Mouse (Mus musculus) NIH3T3 (cell line): ENCODE measurements at regions not wholly inside any gene's neighbourhood (a gene's known extent, or its start where the extent isn't known, plus 50 kb on each side); places are given as distances from the start of the nearest gene placed in this dataset.
"Not testable (repeated sequence)": the region's sequence is repeated elsewhere in the genome, so short reads cannot be mapped to it uniquely, and the experiment has no call there.

Experiments
- DNase-seq: peaks from one replicate; pipeline ENCODE4 v3.0.0-alpha.2; 2012; ENCODE audit warnings: low read depth

DNA sequence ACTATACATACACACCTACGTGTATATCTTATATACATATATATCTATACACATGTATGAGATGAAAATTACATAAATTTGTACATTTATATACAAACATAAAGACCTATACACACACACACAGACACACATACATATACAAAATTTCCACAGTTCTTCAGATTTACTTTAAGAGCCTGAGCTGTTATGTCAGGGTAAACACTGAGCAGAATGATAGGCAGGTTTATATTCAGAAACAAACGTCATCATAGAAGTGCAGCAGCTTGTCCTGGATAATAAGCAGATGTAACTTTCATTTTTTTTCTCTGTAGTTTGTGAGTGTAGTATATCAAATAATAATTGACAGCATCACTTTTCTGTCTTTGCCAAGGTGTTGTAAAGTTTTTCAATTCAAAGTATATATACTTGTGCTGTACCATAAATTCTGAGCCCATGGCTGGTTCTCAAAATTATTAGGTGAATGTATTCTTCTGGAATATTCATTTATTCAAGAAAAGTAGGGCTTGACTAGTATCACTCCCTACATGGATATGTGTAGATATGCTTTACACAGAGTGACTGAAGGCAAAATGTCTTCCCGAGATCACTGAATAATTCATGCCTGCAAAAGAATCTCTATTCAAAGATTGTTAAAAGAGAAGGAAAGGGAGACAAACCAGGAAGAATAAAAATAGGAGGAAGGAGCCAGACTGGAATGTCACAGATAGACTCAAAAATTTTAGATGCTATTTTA lies 583.8 kb upstream of the Brinp3 start:
- no peak for DNase-seq

DNA sequence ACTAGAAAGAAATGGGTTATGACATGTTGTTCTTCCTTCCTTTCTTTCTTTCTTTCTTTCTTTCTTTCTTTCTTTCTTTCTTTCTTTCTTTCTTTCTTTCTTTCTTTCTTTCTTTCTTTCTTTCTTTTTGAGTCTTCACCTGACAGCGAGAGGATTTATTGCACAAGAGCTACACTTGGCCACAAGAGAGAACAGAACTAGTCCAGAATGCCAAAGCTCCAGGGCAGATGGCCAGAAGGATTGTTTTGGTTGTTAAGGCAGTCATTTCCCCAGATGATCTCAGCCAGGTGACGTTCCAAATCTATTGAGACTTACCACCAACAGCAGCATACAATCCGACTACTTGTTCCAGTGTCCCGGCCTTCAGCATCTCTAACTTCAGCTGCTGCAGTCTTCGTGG lies 558.8 kb upstream of the Brinp3 start:
- DNase-seq, result peak; percentile 40

GRCm38 (mm10) chr1:145957762-145958161 lies 536.8 kb upstream of the Brinp3 start:
- DNase-seq, result peak; percentile 45

- no peak for DNase-seq
These were observed 532.3 kb upstream of the Brinp3 start for GRCm38 (mm10) chr1:145962303-145962702.

- no peak for DNase-seq
These were observed 526.5 kb upstream of the Brinp3 start for GRCm38 (mm10) chr1:145968026-145968425.

DNA sequence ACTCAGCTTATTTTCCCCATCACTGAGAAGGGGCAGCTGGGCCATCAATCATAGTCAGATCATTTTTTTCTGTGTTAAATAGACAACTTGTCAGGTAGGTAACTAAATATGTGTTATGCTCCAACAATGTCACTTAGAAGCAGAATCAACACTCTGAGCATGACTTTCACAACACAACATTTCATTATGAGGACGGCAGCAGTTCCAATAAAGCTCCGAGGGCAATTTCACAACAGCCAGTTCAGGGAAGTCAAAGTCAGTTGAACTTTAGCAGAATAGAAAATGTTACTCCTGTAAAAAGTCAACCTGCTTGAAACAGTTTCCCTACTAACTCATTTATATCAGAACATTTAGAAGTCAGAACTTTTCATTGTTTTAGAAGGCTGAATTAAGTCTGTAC lies 522.1 kb upstream of the Brinp3 start:
- DNase-seq, result no peak

- no peak for DNase-seq
These were observed 492.6 kb upstream of the Brinp3 start for GRCm38 (mm10) chr1:146002010-146002409.

- DNase-seq, result no peak
These were observed 479.5 kb upstream of the Brinp3 start for GRCm38 (mm10) chr1:146015075-146015474.

- no peak for DNase-seq
These were observed 467.9 kb upstream of the Brinp3 start for GRCm38 (mm10) chr1:146026660-146027059.

GRCm38 (mm10) chr1:146027650-146028049 lies 466.9 kb upstream of the Brinp3 start:
- no peak for DNase-seq

GRCm38 (mm10) chr1:146032396-146032795 lies 462.2 kb upstream of the Brinp3 start:
- not testable (repeated sequence) for DNase-seq

DNA sequence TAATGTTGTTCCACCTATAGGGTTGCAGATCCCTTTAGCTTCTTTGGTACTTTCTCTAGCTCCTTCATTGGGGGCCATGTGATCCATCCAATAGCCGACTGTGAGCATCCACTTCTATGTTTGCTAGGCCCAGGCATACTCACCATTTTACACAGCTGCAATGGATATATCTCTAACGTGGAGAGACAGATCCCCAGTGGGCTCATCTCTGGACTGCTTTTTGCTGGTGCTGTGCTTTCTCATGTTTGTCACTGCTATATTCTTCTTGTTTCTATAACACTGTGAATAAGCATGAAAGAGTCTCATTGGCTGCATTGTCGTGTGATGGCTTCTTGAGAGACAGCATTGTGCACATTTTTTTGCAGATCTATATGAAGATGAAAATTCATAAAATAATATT lies 461.6 kb upstream of the Brinp3 start:
- DNase-seq, result not testable (repeated sequence)

- DNase-seq, result no peak
These were observed 442.1 kb upstream of the Brinp3 start for GRCm38 (mm10) chr1:146052504-146052903.
